Mouse (Mus musculus): ENCODE data around the gene Pgls. TPM values are rescaled to one million over a fixed set of nuclear protein-coding genes. Genes with fewer than 3 reads are reported as not detected.

Pgls gene
- total RNA-seq, 2 experiments from 2014 or later, result 85.7 to 97.3 TPM

DNA sequence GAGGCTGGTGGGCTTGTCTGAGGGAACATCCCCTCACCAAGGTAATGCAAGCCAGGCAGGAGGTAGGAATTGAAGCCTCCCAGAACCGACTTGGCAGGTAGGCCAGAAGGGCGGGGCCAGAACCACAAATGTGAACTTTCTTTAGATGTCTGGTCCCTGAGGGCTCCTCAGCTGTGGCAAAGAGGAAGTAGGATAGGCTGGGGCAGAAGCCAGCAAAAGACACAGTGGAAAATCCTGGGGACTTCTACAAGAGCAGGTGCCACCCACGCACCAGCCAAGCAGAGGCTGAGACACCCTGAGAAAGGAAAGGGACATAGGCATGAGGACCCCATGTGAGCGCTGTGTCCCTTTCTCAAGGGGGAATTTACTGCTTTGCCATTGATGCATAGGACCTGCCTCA lies 4.8 kb downstream of the Pgls start:
- DNase-seq, result no peak
- intact Hi-C loops (cut with DNase I), result loop anchor here (5.0 kb wide), 1 partner anchor 34 kb away; no protein-coding TSS in a partner anchor

DNA sequence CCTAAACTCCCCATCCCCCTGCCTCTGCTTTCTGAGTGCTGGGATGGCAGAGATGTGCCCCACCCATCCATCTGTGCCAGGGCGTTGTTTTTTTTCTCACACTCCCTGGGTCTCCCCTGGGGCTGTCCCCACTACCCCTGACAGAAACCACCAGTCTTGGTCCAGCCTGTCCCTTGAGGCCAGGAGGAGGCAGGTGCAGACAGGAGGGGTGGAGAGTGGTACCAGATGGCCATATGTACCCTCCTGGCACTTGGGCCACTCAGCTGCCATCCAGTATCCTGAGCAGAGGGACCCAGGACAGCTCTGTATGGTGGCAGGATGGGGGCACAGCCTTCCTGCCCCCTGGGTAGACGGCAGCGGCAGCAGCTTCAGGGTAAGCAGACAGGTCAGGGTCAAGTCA lies 5.5 kb downstream of the Pgls start, which contains the start of gene Fam129c:
Gene Fam129c, plus strand, starts transcription at position 198 of the 400 bp plus-strand sequence.
- DNase-seq, result no peak
- intact Hi-C loops (cut with DNase I), result loop anchor here (5.0 kb wide), 1 partner anchor 35 kb away; no protein-coding TSS in a partner anchor

DNA sequence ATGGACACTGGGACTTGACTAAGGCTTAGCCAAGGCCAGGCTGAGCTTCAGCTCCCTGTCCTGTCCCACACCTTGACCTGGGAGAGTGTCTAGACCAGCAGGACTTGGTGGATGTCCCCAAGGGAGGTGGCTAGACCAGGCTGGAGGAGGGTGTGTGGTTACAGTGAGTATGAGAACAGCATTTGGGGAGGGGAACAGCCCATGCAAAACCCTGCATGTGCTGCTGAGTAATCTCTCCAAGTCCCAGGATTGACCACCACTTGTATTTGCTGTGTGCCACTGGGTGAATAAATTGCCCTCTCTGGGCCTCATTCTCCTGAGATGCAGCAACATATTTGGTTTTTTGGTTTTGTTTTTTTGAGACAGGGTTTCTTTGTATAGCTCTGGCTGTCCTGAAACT lies 6.4 kb downstream of the Pgls start:
- intact Hi-C loops (cut with DNase I), result loop anchor here (5.0 kb wide), 1 partner anchor 36 kb away; no protein-coding TSS in a partner anchor
- DNase-seq, result no peak

DNA sequence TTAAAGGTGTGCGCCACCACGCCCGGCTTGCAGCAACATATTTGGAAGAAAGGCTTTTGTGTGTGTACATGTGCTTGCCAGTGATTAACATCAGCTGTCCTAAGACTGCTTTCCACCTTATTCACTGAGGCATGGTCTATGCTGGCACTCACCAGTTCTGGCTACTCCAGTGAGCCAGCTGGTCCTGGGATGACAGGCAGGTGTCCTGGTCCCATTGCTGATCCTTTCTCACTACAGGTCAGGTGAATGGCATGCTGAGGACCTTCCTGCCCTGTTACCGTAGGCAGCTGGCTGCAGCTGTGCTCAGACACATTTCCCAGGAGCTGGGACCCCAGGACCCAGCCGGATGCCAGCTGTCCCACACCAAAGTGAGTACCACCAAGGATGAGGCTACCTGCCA lies 6.9 kb downstream of the Pgls start:
- no peak for DNase-seq
- intact Hi-C loops (cut with DNase I), result loop anchor here (5.0 kb wide), 1 partner anchor 37 kb away; no protein-coding TSS in a partner anchor

DNA sequence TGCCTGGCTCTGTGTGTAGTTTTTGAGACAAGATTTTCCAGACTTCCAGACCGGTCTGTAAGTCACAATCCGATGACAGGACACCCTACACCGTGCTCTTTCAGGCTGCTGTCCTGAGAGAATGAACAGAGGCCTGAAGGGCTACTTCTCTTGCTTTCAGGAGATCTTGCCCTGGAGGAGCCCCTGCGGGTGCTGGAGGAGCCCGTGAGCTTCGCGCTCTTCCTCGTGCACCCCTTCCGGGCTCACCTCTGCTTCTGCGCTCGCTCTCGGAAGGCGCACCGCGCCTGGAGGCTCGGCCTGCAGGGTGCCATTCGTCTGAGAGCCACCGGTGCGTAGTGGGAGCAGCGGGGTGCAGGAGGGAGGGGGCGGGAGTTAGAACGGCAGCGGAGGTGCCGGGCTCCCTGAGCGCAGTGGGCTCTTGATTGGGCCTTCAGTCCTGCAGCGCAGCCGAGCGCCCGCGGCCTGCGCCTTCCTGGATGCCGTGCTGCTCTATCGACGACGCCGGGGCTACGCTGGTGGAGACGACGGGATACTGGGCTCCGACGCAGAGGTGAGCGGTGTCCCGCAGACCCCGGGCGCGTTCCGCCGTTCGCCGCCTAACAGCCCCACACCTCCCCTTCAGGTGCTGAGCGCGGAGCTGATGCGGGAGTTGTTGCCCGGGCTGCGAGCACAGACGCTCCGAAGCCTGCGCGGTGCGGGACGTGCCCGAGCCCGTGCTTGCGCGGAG lies 10.1 kb downstream of the Pgls start:
- no peak for DNase-seq
- intact Hi-C loops (cut with DNase I), result no loop called here

DNA sequence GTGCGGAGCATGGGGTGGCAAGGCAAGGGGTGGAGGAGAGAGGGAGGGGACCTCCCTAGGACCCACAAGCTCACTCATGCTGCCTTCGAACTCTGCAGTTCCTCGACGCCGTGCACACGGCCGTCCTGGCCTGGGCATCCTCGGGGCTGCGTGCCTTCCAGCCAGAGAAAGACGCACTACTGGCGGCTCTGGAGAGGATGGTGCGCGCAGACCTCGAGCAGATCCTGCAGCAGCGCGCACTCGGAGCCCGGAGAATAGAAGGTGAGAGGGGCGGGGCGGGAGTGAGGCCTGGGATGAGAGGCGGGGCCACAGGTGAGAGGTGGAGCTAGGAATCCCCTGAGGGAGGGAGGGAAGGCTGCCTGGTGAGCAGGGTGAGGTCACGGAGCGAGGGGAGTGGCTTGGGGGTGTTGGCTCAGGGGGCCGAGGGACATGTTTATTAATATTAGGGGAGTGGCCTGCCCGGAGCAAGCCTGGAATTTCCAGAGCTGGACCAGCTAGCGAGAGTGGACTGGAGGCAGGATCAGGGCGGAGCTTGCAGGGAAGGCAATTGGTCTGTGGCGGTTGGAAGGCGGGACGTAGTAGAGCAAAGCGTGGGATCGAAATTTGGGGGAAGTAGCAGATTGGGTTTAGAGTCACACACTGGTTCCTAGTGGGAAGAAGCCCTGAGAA lies 10.8 kb downstream of the Pgls start:
- no peak for DNase-seq
- intact Hi-C loops (cut with DNase I), result no loop called here

DNA sequence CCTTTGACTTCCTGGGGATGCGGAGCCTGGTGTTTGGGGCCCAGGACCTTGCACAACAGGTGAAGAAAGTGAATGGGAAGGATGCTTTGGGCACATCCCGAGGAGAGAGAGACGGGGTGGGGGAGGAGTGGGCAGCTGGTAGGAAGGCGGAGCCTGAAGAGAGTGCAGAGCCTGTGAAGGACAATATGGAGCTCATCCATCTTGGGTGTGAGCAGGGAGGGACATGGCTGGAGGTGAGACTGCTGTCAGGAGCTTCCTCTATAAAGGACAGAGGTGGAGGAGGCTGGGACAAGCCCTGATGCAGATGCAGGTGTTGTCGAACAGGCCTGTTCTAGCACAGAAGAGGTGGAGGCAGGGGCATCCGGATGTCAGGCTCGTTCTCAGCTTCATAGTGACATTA lies 12.0 kb downstream of the Pgls start:
- intact Hi-C loops (cut with DNase I), result no loop called here
- no peak for DNase-seq

DNA sequence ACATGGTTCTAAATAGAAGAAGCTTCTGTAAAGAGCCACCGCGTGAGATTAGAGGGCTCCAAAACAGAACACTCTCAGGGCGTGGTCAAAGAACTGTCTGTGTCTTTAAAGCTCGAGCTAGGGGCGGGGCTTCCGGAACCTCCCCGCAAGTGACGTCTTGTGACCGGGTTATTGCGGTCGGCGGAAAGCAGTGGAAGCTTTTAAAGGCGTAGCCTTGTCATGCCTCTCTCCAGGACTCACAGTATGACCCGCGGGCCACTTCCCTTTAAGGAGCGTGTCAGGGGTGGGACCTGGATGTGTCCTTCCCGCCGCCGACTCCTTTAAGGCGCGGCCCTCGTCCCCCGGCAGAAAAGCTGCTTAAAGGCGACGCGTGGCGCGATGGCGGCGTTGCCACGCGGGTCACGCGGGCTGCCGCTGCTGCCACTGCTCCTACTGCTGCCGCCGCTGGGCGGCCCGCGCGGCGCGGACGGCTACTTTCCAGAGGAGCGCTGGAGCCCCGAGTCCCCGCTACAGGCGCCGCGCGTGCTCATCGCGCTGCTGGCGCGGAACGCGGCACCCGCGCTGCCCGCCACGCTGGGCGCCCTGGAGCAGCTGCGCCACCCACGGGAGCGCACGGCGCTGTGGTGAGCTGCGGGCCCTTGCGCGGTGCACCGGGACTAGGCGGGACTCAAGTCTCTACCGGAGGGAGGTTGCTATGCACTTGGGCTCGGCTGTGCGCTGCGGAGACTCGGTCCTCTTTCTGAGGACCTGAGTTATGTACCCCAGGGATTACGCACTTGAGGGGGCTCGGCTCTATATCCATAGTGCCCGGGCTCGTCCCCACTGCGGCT lies 19.1 kb downstream of the Pgls start, which contains the start of gene Colgalt1:
Gene Colgalt1, plus strand, starts transcription at position 177 of the 830 bp plus-strand sequence.
- intact Hi-C loops (cut with DNase I), result no loop called here
- peak; percentile 97 for DNase-seq

DNA sequence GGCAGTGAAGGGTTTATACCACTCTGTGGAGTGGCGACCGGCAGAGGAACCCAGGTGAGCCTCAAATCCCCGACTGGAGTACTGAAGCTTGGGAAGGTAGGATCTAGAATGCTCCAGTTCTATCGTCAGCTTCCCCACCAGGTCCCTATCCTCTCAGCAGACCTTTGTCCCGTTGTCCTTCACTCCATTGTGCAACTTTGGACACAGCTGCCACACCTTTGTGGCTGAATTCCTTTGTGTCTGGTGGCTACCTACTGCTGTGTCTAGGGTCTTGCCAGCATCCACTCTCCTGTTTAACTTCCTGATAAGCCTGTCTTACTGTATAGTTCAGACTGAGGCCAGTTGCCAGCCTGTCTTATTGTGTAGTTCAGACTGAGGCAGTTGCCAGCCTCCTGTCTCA lies 20.2 kb downstream of the Pgls start:
- intact Hi-C loops (cut with DNase I), result no loop called here
- DNase-seq, result no peak

DNA sequence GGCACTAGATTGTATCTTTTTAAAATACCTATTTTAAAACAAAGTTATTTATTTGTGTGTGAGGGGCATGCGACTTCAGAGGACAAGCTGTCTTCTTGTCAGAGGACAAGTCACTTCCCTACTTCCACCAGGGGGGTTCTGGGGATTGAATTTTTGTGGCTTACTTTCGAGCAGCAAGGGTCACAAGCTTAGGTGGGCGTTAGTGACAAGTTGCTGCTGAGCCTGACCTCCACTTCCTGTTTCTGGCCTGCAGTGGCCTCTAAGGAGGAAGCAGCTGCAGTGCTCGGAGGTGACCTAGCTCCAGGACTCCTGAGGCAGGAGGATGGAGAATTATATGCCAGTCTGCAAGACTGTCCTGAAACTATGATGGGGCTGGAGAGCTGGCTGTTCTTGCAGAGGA lies 21.4 kb downstream of the Pgls start:
- intact Hi-C loops (cut with DNase I), result no loop called here
- DNase-seq, result no peak

DNA sequence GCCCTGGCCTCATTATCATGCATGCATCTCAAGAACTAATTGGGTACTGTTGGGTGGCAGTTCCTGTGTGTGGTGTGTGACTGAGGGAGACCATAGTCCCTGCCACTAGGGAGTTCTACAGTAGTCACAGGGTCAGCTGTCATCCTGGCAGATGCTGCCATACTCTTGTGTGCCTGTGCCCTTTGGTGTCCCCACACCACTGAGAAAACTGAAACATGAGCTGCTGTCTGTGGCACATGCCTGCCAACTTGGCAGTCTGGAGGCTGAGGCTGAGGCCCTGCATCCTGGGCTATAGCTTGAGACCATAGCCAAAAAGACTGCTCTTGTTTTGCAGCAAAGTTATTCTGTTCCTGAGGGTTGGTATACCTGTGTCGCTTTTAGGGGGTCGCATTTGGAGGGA lies 27.8 kb downstream of the Pgls start:
- no peak for DNase-seq
- intact Hi-C loops (cut with DNase I), result no loop called here

DNA sequence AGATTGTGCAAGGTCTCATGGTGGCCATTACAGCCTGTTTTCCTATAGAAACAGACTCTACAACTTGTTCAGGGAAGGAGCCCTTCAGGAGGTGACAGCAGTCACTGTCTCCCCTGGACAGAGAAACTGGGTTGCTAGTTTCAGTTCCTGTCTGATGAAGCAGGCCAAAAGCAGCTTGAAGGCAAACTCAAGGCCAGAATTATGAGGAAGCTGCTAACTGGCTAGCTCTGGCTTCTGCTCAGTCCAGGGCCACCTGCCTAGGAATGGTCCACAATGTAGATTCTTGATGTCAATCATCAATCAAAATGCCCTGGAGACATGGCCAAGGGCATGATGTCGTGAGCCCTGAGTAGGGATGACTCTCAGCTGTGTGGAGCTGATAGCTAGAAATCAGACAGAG lies 33.1 kb downstream of the Pgls start:
- DNase-seq, result no peak

DNA sequence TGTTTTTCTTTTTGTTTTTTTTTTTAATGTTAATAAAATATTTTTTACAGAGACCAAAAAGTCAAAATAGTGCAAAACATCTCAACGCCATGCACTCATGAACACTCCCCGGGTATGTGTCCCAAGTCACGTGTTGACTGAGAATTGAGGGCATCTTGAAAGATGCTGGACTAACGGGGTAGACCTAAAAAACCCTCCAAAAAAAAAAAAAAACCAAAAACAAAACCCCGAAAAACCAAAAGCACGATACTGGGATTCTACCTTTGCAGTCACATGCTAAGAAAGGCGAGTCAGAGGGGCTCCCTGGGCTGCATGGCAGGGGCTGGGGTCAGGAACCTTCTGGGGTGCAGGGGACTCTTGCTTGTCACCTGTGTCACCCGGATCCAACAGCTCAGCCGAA lies 34.8 kb downstream of the Pgls start:
- DNase-seq, result no peak
- intact Hi-C loops (cut with DNase I), result no loop called here

More for the DNA sequence above, 33.1 kb downstream of the Pgls start:
- intact Hi-C loops (cut with DNase I), result no loop called here

DNA sequence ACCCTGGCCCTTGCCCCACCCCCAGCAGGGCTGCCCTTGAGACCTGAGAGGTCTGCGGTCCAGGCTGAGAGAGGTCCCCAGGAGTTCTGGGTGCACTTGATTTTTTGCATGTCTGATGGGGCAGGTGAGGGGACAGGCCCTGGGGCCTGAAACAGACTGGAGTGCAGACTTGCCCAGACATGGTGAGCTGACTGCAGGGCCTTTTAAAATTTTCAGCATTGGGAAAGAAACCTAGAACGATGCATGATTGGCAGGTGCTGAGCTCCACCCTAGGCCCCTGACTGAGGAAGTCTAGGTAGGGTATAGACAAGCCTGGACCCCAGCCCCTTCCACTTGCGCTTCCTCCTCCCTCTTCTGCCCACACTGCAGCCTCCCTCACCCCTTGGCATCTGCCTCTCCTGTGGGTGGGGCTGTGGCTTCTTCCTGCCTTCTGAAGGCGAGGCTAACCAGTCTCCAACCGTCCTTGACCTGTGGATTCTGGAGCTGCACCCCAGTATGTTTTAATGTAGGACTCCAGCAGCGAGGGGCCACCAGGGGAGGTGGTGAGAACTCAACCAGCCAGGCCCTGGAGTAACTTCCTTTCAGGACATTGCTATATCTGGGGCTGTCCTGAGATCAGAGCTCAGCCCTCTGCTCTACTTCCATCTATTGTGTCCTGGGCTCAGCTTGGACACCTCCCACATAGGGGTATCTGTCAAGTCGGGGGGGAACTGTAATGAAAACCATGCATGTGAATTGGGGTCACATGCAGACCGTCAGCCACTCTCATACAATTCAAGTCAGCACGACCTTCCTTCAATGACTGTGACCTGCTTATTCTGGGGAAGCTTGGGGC lies 35.5 kb downstream of the Pgls start:
- intact Hi-C loops (cut with DNase I), result no loop called here
- DNase-seq, result no peak

DNA sequence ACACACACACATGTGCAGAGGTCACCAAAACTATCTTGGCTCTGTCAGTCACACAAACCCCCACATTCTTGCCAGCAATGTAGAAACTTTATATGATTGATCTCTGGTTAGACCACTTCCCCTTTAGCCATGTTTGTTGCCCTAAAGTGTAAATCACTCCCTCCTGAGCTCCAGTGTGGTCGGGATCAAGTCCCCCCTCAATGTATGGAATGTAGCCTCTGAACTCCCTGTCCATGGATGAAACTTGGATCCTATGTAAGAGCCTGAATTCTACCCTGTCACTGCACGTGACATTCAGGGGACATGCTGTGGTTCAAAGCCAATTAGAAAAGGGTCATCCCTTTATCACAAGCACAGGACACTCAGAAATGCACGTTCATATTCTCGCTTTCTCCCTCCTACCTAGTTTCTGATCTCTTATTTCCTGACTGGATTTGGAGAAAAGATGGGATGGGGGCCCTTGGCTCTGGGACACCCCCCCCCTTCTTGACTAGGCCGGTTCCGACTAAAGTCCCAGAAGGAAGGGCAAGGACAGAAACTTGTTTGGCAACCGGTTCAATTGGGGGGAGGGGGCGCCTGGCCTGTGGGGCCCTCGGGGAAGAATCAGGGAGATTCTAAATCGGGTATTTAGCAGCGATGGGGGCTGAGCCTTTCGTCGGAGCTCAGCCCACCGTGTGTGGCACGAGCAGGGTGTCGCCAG lies 36.6 kb downstream of the Pgls start:
- intact Hi-C loops (cut with DNase I), result no loop called here
- DNase-seq, result no peak

DNA sequence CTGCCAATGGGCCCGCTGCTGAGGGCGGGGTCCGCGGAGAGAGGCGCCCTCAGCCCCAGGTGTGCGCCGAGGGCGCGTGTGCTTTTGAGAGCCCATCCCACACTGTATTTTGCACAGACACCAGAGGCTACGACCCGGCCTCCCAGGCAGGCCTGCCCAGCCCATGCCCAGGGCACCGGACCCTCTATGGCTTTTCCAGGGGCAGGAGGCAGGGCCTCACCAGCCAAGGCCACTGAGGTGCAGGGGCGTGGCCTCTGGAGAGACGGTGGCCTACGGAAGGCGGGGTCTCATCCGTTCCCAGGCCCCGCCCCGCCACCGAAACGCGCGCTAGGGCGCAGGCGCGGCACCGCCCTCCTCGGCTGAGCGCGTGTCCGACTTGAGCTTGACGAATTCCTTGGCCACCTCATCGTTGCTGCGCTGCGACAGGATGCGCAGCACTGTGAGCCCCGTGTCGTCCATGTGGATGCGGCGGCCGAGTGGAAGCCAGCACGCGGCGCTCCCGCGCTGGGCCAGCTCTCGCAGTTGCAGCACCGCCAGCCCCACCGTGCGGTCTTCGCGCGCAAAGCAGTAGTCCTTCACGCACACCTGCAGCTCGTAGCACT lies 37.2 kb downstream of the Pgls start:
- peak; percentile 94 for DNase-seq
- intact Hi-C loops (cut with DNase I), result no loop called here

DNA sequence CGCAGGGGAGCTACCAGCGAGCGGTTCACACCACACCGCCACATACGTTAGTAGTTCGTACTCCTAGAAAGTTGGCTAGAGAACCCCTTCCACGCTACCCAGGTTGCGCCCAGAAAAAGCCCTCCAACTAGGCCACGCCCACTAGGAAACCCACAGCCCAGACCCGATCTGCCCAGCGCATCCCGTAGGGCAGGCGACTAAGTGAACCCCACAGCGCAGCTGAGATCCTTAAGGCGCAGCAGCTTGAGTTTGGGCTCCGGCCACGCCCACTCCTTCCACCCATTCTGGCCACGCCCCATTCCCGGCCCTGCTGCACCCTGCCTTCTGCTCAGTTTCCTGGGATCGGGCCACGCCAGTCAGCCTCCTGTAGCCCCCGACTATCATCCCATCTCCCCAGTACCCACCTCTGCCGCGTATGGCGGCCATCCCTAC lies 37.8 kb downstream of the Pgls start:
- DNase-seq, result peak; percentile 53
- intact Hi-C loops (cut with DNase I), result no loop called here

DNA sequence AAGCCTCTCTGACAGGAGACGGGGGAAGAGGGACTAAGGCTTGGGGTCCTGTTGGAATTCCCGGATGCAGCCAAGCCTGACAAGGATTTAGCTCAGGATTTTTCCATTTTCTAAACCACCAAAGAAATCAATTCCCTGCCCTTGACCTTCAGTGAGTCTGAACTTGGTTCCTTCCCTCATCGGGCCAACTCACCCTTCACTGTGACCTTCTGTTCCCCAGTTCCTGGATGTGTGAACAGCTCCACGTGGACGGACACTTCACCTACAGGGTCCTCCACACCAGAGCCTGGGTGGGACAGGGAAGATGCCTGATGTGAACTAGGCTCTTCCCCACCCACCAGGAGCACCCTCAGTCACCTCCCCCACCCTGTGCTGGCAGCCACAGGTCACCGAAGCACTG lies 38.8 kb downstream of the Pgls start:
- intact Hi-C loops (cut with DNase I), result no loop called here
- no peak for DNase-seq

DNA sequence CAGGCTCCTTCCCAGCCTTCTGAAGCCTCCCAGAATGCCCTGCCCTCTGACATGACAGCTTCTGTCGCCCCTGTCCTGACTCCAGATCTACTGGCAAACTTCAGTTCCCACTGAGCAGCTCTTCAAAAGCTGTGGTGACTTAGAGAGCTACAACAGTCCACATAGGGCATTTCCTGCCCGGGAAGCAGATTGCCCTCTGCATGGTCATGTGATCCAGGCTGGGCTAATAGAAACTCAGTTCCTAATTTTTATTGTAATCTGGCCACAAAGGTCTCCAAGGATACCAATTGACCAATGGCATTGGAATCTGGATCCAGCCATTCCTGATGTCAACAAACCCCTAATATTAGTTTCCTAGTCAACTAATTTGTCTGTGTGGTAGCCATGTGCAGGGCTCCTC lies 39.9 kb downstream of the Pgls start:
- intact Hi-C loops (cut with DNase I), result no loop called here
- DNase-seq, result no peak

Measured in left cerebral cortex, postnatal 4 days (tissue).